Mouse (Mus musculus) stomach, embryonic 14.5 days (tissue): ENCODE measurements at regions not wholly inside any gene's neighbourhood (a gene's known extent, or its start where the extent isn't known, plus 50 kb on each side); places are given as distances from the start of the nearest gene placed in this dataset.

Source experiments
- ATAC-seq: fragments of 200-750 bp; cut with Nextera tagmentation; 2 replicates; pipeline ENCODE4 v1.8.0; 2017; ENCODE audit warnings: low read depth, moderate TSS enrichment; ENCODE audit not compliant: insufficient number of reproducible peaks, insufficient read depth, low FRiP score
- H3K27ac ChIP-seq: fragments of 300-500 bp; sonication (generic); 2 replicates; pipeline ENCODE4 v1.5.1; 2014; ENCODE audit warnings: mild to moderate bottlenecking, low read length, moderate library complexity, mixed read lengths
- H3K27me3 ChIP-seq: fragments of 300-500 bp; sonication (generic); 2 replicates; pipeline ENCODE4 v1.6.1; 2014; ENCODE audit warnings: low read length, control low read depth, mixed read lengths; ENCODE audit not compliant: control insufficient read depth, insufficient read depth
- H3K36me3 ChIP-seq: fragments of 300-500 bp; sonication (generic); 2 replicates; pipeline ENCODE4 v1.6.1; 2014; ENCODE audit warnings: mild to moderate bottlenecking, control low read depth, low read length, moderate library complexity, mixed read lengths; ENCODE audit not compliant: control insufficient read depth, insufficient read depth
- H3K4me1 ChIP-seq: fragments of 300-500 bp; sonication (generic); 2 replicates; pipeline ENCODE4 v1.6.1; 2014; ENCODE audit warnings: low read length, control low read depth, mixed read lengths; ENCODE audit not compliant: control insufficient read depth, insufficient read depth
- H3K4me2 ChIP-seq: fragments of 300-500 bp; sonication (generic); replicated peaks from 2 replicates; pipeline ENCODE4 v1.6.1; 2014; ENCODE audit warnings: low read depth, low read length, control low read depth
- H3K4me3 ChIP-seq: fragments of 300-500 bp; sonication (generic); 2 replicates; pipeline ENCODE4 v1.5.1; 2014; ENCODE audit warnings: low read depth, low read length, control low read depth
- H3K9ac ChIP-seq: fragments of 300-500 bp; sonication (generic); replicated peaks from 2 replicates; pipeline ENCODE4 v1.6.1; 2014; ENCODE audit warnings: low read depth, mild to moderate bottlenecking, control low read depth, low read length, moderate library complexity, mixed read lengths
- H3K9me3 ChIP-seq: fragments of 300-500 bp; sonication (generic); 2 replicates; pipeline ENCODE4 v1.6.1; 2016; ENCODE audit warnings: low read depth, low read length, control low read depth; ENCODE audit not compliant: control insufficient read depth
- WGBS: fragments of 180-500 bp; shearing (Covaris S2); extraction: QIAGEN DNeasy Blood & Tissue Kit; methylation state at CpG from one replicate; pipeline ENCODE4 v1.1.7; 2014; 5-methylcytosine and 5-hydroxymethylcytosine counted together

GRCm38 (mm10) chr5:47115882-47116281 is 867.1 kb upstream of the Slit2 start:
- no peaks in the 10 kb centered on the region for H3K4me1 ChIP-seq
- no peaks in the 10 kb centered on the region for H3K27me3 ChIP-seq
- no peaks in the 10 kb centered on the region for H3K9me3 ChIP-seq
- H3K36me3 ChIP-seq = no peaks in the 10 kb centered on the region
- no peak overlapping the region for H3K27ac ChIP-seq
- no peak overlapping the region for H3K9ac ChIP-seq
- H3K4me2 ChIP-seq = no peak overlapping the region
- 27% methylated on average over 5 of the region's 5 CpGs for WGBS
- no peak for ATAC-seq
- no peak overlapping the region for H3K4me3 ChIP-seq

- ATAC-seq = no peak
- no peak overlapping the region for H3K4me2 ChIP-seq
- H3K9ac ChIP-seq = no peak overlapping the region
- H3K36me3 ChIP-seq = no peaks in the 10 kb centered on the region
- no peak overlapping the region for H3K4me3 ChIP-seq
- H3K27ac ChIP-seq = no peak overlapping the region
- H3K4me1 ChIP-seq = no peaks in the 10 kb centered on the region
- no peaks in the 10 kb centered on the region for H3K9me3 ChIP-seq
- no peaks in the 10 kb centered on the region for H3K27me3 ChIP-seq
Measured at GRCm38 (mm10) chr5:47095703-47096102, 887.2 kb upstream of the Slit2 start.

- 50% methylated on average over 3 of the region's 3 CpGs for WGBS
- H3K4me1 ChIP-seq = no peaks in the 10 kb centered on the region
Measured at GRCm38 (mm10) chr5:47052942-47053341, 930.0 kb upstream of the Slit2 start.

GRCm38 (mm10) chr5:47036752-47037151 is 946.2 kb upstream of the Slit2 start:
- H3K4me3 ChIP-seq = no peak overlapping the region
- H3K27ac ChIP-seq = no peak overlapping the region
- no peaks in the 10 kb centered on the region for H3K27me3 ChIP-seq
- no peak for ATAC-seq
- H3K9me3 ChIP-seq = no peaks in the 10 kb centered on the region
- WGBS = 26% methylated on average over 1 of the region's 1 CpGs
- no peak overlapping the region for H3K4me2 ChIP-seq
- H3K9ac ChIP-seq = no peak overlapping the region
- no peaks in the 10 kb centered on the region for H3K36me3 ChIP-seq
- H3K4me1 ChIP-seq = no peaks in the 10 kb centered on the region

More at GRCm38 (mm10) chr5:47052942-47053341, 930.0 kb upstream of the Slit2 start:
- Histone ChIP-seq H3K9ac (no peak overlapping the region), H3K4me2 (no peak overlapping the region), H3K36me3 (no peaks in the 10 kb centered on the region), H3K27ac (no peak overlapping the region), H3K4me3 (no peak overlapping the region), H3K27me3 (no peaks in the 10 kb centered on the region), H3K9me3 (no peaks in the 10 kb centered on the region)
- ATAC-seq = no peak

GRCm38 (mm10) chr5:47034021-47034420 is 948.9 kb upstream of the Slit2 start:
- no peaks in the 10 kb centered on the region for H3K4me1 ChIP-seq
- ATAC-seq = no peak
- no peaks in the 10 kb centered on the region for H3K9me3 ChIP-seq
- H3K36me3 ChIP-seq = no peaks in the 10 kb centered on the region
- no peak overlapping the region for H3K4me2 ChIP-seq
- H3K4me3 ChIP-seq = no peak overlapping the region
- no peaks in the 10 kb centered on the region for H3K27me3 ChIP-seq
- H3K9ac ChIP-seq = no peak overlapping the region
- H3K27ac ChIP-seq = no peak overlapping the region
- WGBS = 13% methylated on average over 7 of the region's 7 CpGs

- Histone ChIP-seq H3K27ac (no peak overlapping the region), H3K4me2 (no peak overlapping the region), H3K27me3 (no peaks in the 10 kb centered on the region), H3K4me1 (no peaks in the 10 kb centered on the region), H3K36me3 (no peaks in the 10 kb centered on the region), H3K4me3 (no peak overlapping the region), H3K9me3 (no peaks in the 10 kb centered on the region), H3K9ac (no peak overlapping the region)
- no peak for ATAC-seq
Measured at GRCm38 (mm10) chr5:47014351-47014750, 968.6 kb upstream of the Slit2 start.

GRCm38 (mm10) chr5:46992557-46992956 is 990.4 kb upstream of the Slit2 start:
- 45% methylated on average over 4 of the region's 4 CpGs for WGBS
- no peak for ATAC-seq

GRCm38 (mm10) chr5:46986519-46986918 is 996.4 kb upstream of the Slit2 start:
- Histone ChIP-seq H3K9me3 (no peaks in the 10 kb centered on the region), H3K27ac (no peak overlapping the region), H3K4me2 (no peak overlapping the region), H3K36me3 (no peaks in the 10 kb centered on the region), H3K4me3 (no peak overlapping the region), H3K27me3 (no peaks in the 10 kb centered on the region), H3K9ac (no peak overlapping the region), H3K4me1 (no peaks in the 10 kb centered on the region)
- ATAC-seq = no peak
- WGBS = 62% methylated on average over 2 of the region's 2 CpGs

More at GRCm38 (mm10) chr5:46992557-46992956, 990.4 kb upstream of the Slit2 start:
- H3K27ac ChIP-seq = no peak overlapping the region
- no peaks in the 10 kb centered on the region for H3K27me3 ChIP-seq
- no peak overlapping the region for H3K4me2 ChIP-seq
- H3K4me3 ChIP-seq = no peak overlapping the region
- H3K4me1 ChIP-seq = no peaks in the 10 kb centered on the region
- no peaks in the 10 kb centered on the region for H3K36me3 ChIP-seq
- H3K9me3 ChIP-seq = no peaks in the 10 kb centered on the region
- no peak overlapping the region for H3K9ac ChIP-seq

GRCm38 (mm10) chr5:46980326-46980725 is 1002.6 kb upstream of the Slit2 start:
- H3K4me2 ChIP-seq = no peak overlapping the region
- no peak for ATAC-seq
- no peaks in the 10 kb centered on the region for H3K36me3 ChIP-seq
- 84% methylated on average over 2 of the region's 2 CpGs for WGBS
- H3K9me3 ChIP-seq = no peaks in the 10 kb centered on the region
- no peaks in the 10 kb centered on the region for H3K27me3 ChIP-seq
- no peak overlapping the region for H3K9ac ChIP-seq
- no peak overlapping the region for H3K4me3 ChIP-seq
- no peak overlapping the region for H3K27ac ChIP-seq
- no peaks in the 10 kb centered on the region for H3K4me1 ChIP-seq
